Mouse (Mus musculus): ENCODE measurements around the gene C5ar1. TPM values are rescaled to one million over a fixed set of nuclear protein-coding genes. Genes with fewer than 3 reads are reported as not detected.

The C5ar1 gene
- total and polyA plus RNA-seq, 3 experiments, result not detected

- no peak overlapping the region for H3K9ac ChIP-seq (ENCODE audit: control insufficient read depth, low read depth, low read length, poor library complexity, severe bottlenecking)
- no peak overlapping the region for H3K27ac ChIP-seq (ENCODE audit: control insufficient read depth, low read depth, low read length)
- no peaks in the 10 kb centered on the region for H3K27me3 ChIP-seq (ENCODE audit: control insufficient read depth in 1 of 2, insufficient read depth in 2 of 2, low read length in 2 of 2)
- no peak for DNase-seq (ENCODE audit: low read depth, low spot score)
- no peaks in the 10 kb centered on the region for H3K36me3 ChIP-seq (ENCODE audit: control insufficient read depth in 1 of 2, insufficient read depth in 2 of 2, low read length in 2 of 2)
- no peak overlapping the region for H3K4me3 ChIP-seq (ENCODE audit: control insufficient read depth in 1 of 2, insufficient read depth in 1 of 2, low read depth in 2 of 2, low read length in 2 of 2)
- no peak for TF ChIP-seq USF2 (IDR thresholded peaks at IDR 0.05; ENCODE audit: borderline replicate concordance in 1 of 2, insufficient read depth in 1 of 2, low read depth in 1 of 2, low read length in 2 of 2)
- TF ChIP-seq POLR2AphosphoS5 (IDR thresholded peaks at IDR 0.05; ENCODE audit: borderline replicate concordance, low read depth, low read length), result no peak
- no peak for TF ChIP-seq MYB (IDR thresholded peaks at IDR 0.05; ENCODE audit: low read depth, low read length)
- no peak for TF ChIP-seq RAD21 (IDR thresholded peaks at IDR 0.05; ENCODE audit: low read depth, low read length)
- no peak for TF ChIP-seq TCF12 (IDR thresholded peaks at IDR 0.05; ENCODE audit: low read depth, low read length)
- no peak for TF ChIP-seq POLR2AphosphoS2 (IDR thresholded peaks at IDR 0.05; ENCODE audit: low read length)
- no peak for TF ChIP-seq E2F4 (IDR thresholded peaks at IDR 0.05; ENCODE audit: borderline replicate concordance, low read depth, low read length)
- no peak for TF ChIP-seq SMC3 (IDR thresholded peaks at IDR 0.05; ENCODE audit: low read depth, low read length)
- TF ChIP-seq ZKSCAN1 (IDR thresholded peaks at IDR 0.05; ENCODE audit: low read depth, low read length), result no peak
- no peak for TF ChIP-seq MAFK (IDR thresholded peaks at IDR 0.05; ENCODE audit: borderline replicate concordance, low read depth, low read length)
- TF ChIP-seq ETS1 (IDR thresholded peaks at IDR 0.05; ENCODE audit: low read depth, low read length), result no peak
- no peak for TF ChIP-seq BHLHE40 (IDR thresholded peaks at IDR 0.05; ENCODE audit: borderline replicate concordance, low read depth, low read length)
- no peaks in the 10 kb centered on the region for H3K79me2 ChIP-seq (ENCODE audit: control insufficient read depth, insufficient read depth, low read length, poor library complexity)
- H3K9me3 ChIP-seq (replicated peaks; ENCODE audit: insufficient read depth, low read length), result no peaks in the 10 kb centered on the region
- H3K4me1 ChIP-seq (ENCODE audit: control insufficient read depth in 1 of 2, insufficient read depth in 2 of 2, low read length in 2 of 2), result peaks cover 0 to 6% of the 10 kb centered on the region in 2 experiments; a peak in 1 of 4 replicates
Observed at GRCm38 (mm10) chr7:16204791-16205190, 54.5 kb downstream of the C5ar1 start.

- H3K4me3 ChIP-seq (ENCODE audit: control insufficient read depth in 1 of 2, insufficient read depth in 1 of 2, low read depth in 2 of 2, low read length in 2 of 2), result no peak overlapping the region
- no peaks in the 10 kb centered on the region for H3K9me3 ChIP-seq (replicated peaks; ENCODE audit: insufficient read depth, low read length)
- peaks cover 0 to 6% of the 10 kb centered on the region in 2 experiments; a peak in 1 of 4 replicates for H3K4me1 ChIP-seq (ENCODE audit: control insufficient read depth in 1 of 2, insufficient read depth in 2 of 2, low read length in 2 of 2)
- no peaks in the 10 kb centered on the region for H3K36me3 ChIP-seq (ENCODE audit: control insufficient read depth in 1 of 2, insufficient read depth in 2 of 2, low read length in 2 of 2)
- H3K27ac ChIP-seq (ENCODE audit: control insufficient read depth, low read depth, low read length), result no peak overlapping the region
- no peak overlapping the region for H3K9ac ChIP-seq (ENCODE audit: control insufficient read depth, low read depth, low read length, poor library complexity, severe bottlenecking)
- DNase-seq (ENCODE audit: low read depth, low spot score), result no peak
- H3K79me2 ChIP-seq (ENCODE audit: control insufficient read depth, insufficient read depth, low read length, poor library complexity), result no peaks in the 10 kb centered on the region
- no peaks in the 10 kb centered on the region for H3K27me3 ChIP-seq (ENCODE audit: control insufficient read depth in 1 of 2, insufficient read depth in 2 of 2, low read length in 2 of 2)
- TF ChIP-seq MAFK (IDR thresholded peaks at IDR 0.05; ENCODE audit: borderline replicate concordance, low read depth, low read length) (no peak), MYB (IDR thresholded peaks at IDR 0.05; ENCODE audit: low read depth, low read length) (no peak), CHD1 (IDR thresholded peaks at IDR 0.05; ENCODE audit: low read depth, low read length) (no peak), MYC (IDR thresholded peaks at IDR 0.05; ENCODE audit: low read depth, low read length) (no peak), JUND (IDR thresholded peaks at IDR 0.05; ENCODE audit: low read depth, low read length) (no peak), POLR2A (IDR thresholded peaks at IDR 0.05; ENCODE audit: control insufficient read depth in 1 of 2, insufficient read depth in 1 of 2, low read depth in 1 of 2, low read length in 2 of 2, poor library complexity in 1 of 2) (no peak), ZNF384 (IDR thresholded peaks at IDR 0.05; ENCODE audit: low read depth, low read length) (no peak), CTCF (IDR thresholded peaks at IDR 0.05 in 2 of 3, conservative IDR thresholded peaks at IDR 0.05 in 1 of 3; ENCODE audit: control insufficient read depth in 1 of 3, insufficient read depth in 1 of 3, low read depth in 2 of 3, low read length in 3 of 3, poor library complexity in 1 of 3, severe bottlenecking in 1 of 3) (no peak), NELFE (IDR thresholded peaks at IDR 0.05; ENCODE audit: low read depth, low read length) (no peak), GABPA (IDR thresholded peaks at IDR 0.05; ENCODE audit: low read depth, low read length) (no peak), ZC3H11A (IDR thresholded peaks at IDR 0.05; ENCODE audit: low read depth, low read length) (no peak), USF1 (IDR thresholded peaks at IDR 0.05; ENCODE audit: low read depth, low read length) (no peak), RCOR1 (IDR thresholded peaks at IDR 0.05; ENCODE audit: low read depth, low read length) (no peak), ZMIZ1 (IDR thresholded peaks at IDR 0.05; ENCODE audit: low read depth, low read length) (no peak), TAL1 (IDR thresholded peaks at IDR 0.05; ENCODE audit: low read length) (no peak), MXI1 (IDR thresholded peaks at IDR 0.05; ENCODE audit: low read depth, low read length) (no peak), MAZ (IDR thresholded peaks at IDR 0.05; ENCODE audit: low read depth, low read length) (no peak), MEF2A (IDR thresholded peaks at IDR 0.05; ENCODE audit: extremely low read depth, insufficient replicate concordance, low read depth, low read length, poor library complexity, severe bottlenecking) (no peak), RAD21 (IDR thresholded peaks at IDR 0.05; ENCODE audit: low read depth, low read length) (no peak), EP300 (IDR thresholded peaks at IDR 0.05; ENCODE audit: low read depth in 1 of 2, low read length in 2 of 2) (no peak)
Observed at GRCm38 (mm10) chr7:16203505-16203903, 55.8 kb downstream of the C5ar1 start.
